Mouse (Mus musculus) spleen, embryonic (tissue): ENCODE measurements at regions not wholly inside any gene's neighbourhood (a gene's known extent, or its start where the extent isn't known, plus 50 kb on each side); places are given as distances from the start of the nearest gene placed in this dataset.

Source experiments
- CTCF ChIA-PET: fragments of 350-600 bp; sonication (Branson Sonifier 250); formaldehyde crosslinking; loops from one replicate; lab custom pipeline; 2022; lab: Charles Lee

GRCm38 (mm10) chr17:9848559-9849357 is 179.2 kb upstream of the Pabpc6 start:
- CTCF ChIA-PET: no interaction called here

DNA sequence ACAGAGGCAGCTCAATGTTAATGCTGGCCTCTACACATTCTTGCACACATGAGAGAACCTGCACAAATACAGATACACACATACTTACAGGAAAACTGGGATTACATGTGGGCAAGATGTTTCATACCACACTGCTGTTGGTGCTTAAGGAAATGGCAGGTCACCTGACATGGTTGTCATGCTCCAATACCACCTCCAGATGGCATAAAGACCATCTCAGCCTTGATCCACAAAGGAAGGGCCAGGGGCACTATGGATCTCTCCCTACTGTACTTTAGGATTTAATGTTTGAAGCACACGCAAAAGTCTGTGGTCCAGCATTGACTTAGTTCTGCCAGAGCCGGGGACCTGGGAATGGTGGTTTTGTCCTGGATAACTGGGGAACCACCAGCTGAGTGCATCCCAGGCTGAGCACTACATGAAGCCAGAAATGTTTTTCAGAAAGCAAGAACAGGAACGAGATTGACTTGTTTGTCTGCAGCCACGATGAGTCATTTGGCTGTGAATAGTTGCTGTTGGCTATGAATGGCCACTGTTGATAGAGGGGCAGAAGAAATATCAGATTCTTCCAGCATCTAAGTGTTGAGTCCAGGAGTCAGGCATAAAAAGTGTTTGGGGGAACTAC is 176.0 kb upstream of the Pabpc6 start:
- CTCF ChIA-PET: interaction anchor here (0.6 kb wide), 1 partner anchor 76 kb away, joined by 5 read pairs; no protein-coding TSS in a partner anchor

DNA sequence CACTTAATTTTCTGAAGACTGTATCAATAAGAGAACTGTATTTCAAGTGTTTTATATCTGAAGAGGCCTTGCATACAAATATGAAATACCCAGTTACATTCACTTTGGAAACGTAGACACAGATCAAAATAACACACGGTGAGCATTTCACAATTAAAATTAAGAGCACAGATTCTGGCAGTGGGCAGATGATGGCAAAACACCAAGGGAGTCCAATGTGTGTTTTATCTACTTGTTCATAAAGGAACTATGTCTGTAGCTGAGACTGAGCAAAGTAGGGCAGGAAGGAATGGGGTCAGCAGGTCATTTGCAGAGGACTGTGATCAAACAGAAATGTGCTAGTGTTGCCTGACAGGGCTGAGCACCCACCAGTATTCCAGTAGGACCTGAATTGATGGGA is 171.6 kb upstream of the Pabpc6 start:
- CTCF ChIA-PET: no interaction called here

GRCm38 (mm10) chr17:9839256-9839655 is 169.7 kb upstream of the Pabpc6 start:
- CTCF ChIA-PET: no interaction called here

- CTCF ChIA-PET: no interaction called here
Measured at GRCm38 (mm10) chr17:9836995-9837842, 167.7 kb upstream of the Pabpc6 start.

- CTCF ChIA-PET: no interaction called here
Measured at GRCm38 (mm10) chr17:9829895-9830294, 160.4 kb upstream of the Pabpc6 start.

DNA sequence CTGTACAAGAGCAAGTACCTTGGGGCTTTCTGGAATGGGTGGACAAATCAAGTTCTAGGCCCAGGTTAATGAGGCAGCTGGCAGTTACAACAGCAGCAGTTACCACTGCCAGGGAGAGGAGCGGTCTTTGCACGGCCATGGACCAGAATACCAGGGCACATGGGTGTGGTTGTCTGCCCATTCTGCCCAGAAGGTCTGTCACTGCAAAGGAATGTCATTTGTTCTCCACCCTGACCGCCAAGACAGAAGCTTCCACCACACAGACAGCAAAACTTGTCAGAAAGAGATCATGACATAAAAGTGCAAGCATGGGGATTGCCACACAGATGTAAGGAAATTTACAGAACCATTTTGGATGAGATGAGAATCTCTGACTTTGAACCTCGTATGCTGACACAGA is 151.8 kb upstream of the Pabpc6 start:
- CTCF ChIA-PET: no interaction called here

DNA sequence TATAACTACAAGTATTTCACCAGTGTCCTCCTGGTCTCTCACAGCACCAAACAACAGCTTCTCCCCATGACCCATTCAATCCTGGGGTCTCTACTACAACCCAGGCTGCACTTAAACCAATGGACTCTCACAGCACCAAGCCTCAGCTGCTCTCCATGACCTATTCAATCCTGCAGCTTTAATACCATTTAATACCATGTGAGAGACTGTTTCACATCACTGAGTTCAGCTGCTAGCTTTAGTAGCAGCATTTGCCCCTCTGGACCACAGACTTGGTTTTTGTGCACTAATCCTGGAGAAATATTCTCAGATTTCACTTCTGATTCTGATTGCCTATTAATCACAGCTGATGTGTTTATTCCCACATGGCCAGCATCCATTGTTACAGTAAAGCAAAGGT is 147.5 kb upstream of the Pabpc6 start:
- CTCF ChIA-PET: no interaction called here

- CTCF ChIA-PET: no interaction called here
Measured at GRCm38 (mm10) chr17:9797069-9797468, 127.6 kb upstream of the Pabpc6 start.

DNA sequence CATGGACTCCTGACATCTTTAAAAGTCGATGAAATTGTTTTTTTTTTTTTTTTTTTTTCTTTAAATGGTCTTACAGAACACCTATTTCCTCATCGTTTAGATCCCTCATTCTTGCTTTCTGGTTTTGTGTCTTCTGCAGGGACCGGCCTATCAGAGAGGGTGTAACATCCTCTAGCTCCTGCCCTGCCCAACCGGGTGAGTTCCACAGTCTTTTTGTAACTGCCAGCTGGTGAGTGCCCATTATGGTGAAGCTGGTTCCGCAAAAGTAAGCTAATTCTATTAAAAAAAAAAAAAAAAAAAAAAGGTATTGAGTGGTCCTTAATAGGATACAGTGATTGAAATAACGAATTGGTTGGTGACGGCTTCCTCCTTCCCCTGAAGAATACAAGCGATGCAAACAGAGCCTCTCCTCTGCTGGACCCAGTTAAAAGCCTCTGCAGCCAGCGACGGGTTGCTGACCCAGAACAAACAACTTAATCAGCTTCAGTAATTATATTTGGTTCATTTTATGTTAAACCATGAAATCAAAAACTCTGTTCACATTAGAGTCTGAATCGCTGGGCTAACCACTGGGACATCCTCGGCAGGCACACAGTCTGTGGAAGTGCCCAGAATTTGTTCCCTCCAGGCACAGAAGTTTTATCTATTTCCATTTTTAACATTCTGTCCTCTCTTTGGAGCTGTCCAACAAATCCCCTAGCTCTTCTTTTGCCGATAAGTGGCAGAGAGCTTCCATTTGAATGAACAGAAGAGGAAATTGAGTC is 126.9 kb upstream of the Pabpc6 start:
- CTCF ChIA-PET: no interaction called here

DNA sequence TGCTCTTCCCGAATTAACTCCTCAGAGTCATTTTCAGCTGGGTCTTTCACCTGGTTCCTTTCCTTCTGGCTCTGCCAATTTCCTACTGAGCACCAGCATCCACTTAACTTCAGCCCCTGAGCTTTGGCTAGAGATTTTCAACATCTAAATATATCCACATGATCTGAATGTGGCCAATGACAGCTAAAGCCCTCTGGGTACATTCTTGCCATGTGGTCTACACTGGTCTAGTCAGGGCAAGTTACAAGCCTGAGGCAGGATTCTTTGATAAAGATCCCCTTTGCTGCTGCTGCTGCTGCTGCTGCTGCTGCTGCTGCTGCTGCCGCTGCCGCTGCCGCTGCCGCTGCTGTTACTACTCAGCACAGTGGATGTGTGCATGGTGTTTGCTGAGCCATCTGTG is 109.3 kb upstream of the Pabpc6 start:
- CTCF ChIA-PET: no interaction called here

DNA sequence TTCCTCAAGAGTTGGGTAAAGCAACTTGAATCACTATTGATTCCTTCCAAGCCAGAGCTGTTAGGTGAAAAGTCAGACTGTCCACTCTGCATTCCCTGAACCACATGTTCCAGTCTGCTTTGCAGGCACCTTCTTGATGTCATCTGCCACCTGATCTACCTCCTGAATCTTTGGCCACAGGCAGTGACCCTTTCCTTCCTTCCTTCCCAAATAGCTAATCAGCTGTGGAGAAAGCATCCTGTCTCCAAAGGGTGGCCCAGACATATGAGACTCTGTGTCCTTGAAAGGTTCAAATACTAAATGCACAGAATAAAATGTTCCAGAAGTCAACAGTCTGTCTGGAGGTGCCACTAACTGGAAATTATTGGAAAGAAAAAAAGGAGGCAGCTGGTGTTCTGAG is 107.6 kb upstream of the Pabpc6 start:
- CTCF ChIA-PET: no interaction called here

GRCm38 (mm10) chr17:9776286-9777016 is 106.9 kb upstream of the Pabpc6 start:
- CTCF ChIA-PET: no interaction called here

DNA sequence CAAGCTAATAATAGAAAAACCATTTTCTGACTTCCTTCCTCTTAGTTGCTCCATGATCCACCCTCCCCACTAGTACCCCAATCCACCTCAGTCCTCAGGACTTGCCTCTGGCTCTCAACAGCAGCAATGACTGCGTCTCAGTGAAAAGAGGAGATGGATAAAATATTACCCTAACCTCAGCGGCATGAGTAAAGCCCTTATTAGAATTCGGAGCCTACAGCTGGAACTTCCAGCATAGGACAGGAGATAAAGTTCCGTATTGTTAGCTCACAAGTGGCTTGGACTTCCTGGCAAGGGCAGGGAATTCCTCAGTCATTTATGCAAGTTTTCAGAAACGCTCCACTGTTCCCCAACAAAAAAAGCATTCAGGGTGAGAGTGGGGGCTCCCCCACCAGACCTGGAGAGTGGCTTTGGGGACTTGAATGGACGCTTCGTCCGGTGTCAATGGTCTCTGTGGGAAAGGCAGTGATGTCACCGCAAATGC is 106.2 kb upstream of the Pabpc6 start:
- CTCF ChIA-PET: no interaction called here

GRCm38 (mm10) chr17:9774740-9775629 is 105.5 kb upstream of the Pabpc6 start:
- CTCF ChIA-PET: no interaction called here

DNA sequence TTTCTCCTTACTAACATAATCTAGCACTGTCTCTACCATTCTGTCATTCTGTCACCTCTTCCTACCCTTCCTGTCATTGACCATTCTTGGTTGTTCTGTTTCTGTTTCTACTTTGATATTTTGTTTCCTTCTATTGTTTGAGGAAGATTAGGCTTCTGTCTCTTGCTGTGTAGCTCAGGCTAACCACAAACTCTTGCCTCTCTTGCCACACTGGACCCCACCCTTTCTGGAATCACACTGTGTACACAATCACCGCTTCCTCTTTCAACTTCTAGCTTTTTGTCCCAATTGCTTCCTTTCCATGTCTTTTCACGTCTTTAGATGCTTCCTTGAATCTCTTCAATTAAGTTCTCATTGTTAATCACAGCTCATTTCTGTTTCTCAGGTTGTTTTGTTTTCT is 104.2 kb upstream of the Pabpc6 start:
- CTCF ChIA-PET: no interaction called here

GRCm38 (mm10) chr17:9768275-9768674 is 98.8 kb upstream of the Pabpc6 start:
- CTCF ChIA-PET: no interaction called here

DNA sequence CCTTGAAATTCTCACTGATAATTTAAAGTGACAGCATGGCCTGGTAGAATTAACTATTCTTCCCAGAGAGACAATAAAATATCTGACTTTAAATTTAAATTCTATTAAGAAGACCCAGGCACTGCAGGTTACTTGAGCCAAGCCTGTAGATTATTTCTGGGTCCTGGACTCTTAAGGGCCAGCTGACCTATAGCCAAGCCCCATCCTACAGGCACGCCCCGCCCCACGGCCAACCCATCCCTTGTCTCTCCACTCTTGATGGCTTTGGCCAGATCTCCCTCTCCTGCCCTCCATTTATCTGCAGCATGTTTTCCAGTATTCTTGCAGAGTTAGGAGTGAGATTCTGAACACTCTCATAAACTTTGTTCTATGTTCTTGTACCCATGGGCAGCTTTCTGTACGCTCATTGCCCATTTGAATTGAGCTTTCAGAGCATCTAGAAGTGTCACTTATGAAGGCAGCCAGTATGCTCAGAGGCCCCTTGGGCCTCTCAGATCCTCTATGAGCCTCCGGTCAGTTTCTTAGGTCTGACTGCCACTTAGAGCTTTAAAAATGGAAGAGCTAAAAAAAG is 96.2 kb upstream of the Pabpc6 start:
- CTCF ChIA-PET: no interaction called here

- CTCF ChIA-PET: no interaction called here
Measured at GRCm38 (mm10) chr17:9764701-9765359, 95.3 kb upstream of the Pabpc6 start.
